Mouse (Mus musculus): ENCODE results near the gene Irf2.

Gene Irf2

GRCm38 (mm10) chr8:46758131-46758530 is 18.6 kb downstream of the Irf2 start:
- DNase-seq (ENCODE audit: low spot score), result no peak

GRCm38 (mm10) chr8:46758676-46759075 is 19.1 kb downstream of the Irf2 start:
- DNase-seq (ENCODE audit: low spot score), result no peak

- no peak for DNase-seq (ENCODE audit: low spot score)
Measured at GRCm38 (mm10) chr8:46759562-46759961, 20.0 kb downstream of the Irf2 start.

GRCm38 (mm10) chr8:46760701-46761100 is 21.2 kb downstream of the Irf2 start:
- DNase-seq (ENCODE audit: low spot score), result no peak

- DNase-seq (ENCODE audit: low spot score), result no peak
Measured at GRCm38 (mm10) chr8:46761454-46761853, 21.9 kb downstream of the Irf2 start.

- peak; percentile 50 for DNase-seq (ENCODE audit: low spot score)
Measured at GRCm38 (mm10) chr8:46769408-46770180, 30.1 kb downstream of the Irf2 start.

- DNase-seq (ENCODE audit: low spot score), result no peak
Measured at GRCm38 (mm10) chr8:46770905-46771516, 31.5 kb downstream of the Irf2 start.

GRCm38 (mm10) chr8:46772801-46773200 is 33.3 kb downstream of the Irf2 start:
- DNase-seq (ENCODE audit: low spot score), result no peak

GRCm38 (mm10) chr8:46777760-46778460 is 38.4 kb downstream of the Irf2 start:
- DNase-seq (ENCODE audit: low spot score), result no peak

GRCm38 (mm10) chr8:46781067-46781657 is 41.6 kb downstream of the Irf2 start:
- DNase-seq (ENCODE audit: low spot score), result no peak

GRCm38 (mm10) chr8:46782254-46782653 is 42.7 kb downstream of the Irf2 start:
- no peak for DNase-seq (ENCODE audit: low spot score)

GRCm38 (mm10) chr8:46785070-46785469 is 45.5 kb downstream of the Irf2 start:
- DNase-seq (ENCODE audit: low spot score), result no peak

- DNase-seq (ENCODE audit: low spot score), result no peak
Measured at GRCm38 (mm10) chr8:46785926-46786325, 46.4 kb downstream of the Irf2 start.

- no peak for DNase-seq (ENCODE audit: low spot score)
Measured at GRCm38 (mm10) chr8:46789091-46789881, 49.8 kb downstream of the Irf2 start.

GRCm38 (mm10) chr8:46791664-46792371 is 52.3 kb downstream of the Irf2 start:
- no peak for DNase-seq (ENCODE audit: low spot score)

- no peak for DNase-seq (ENCODE audit: low spot score)
Measured at GRCm38 (mm10) chr8:46792653-46793052, 53.1 kb downstream of the Irf2 start.

GRCm38 (mm10) chr8:46793248-46793647 is 53.7 kb downstream of the Irf2 start:
- DNase-seq (ENCODE audit: low spot score), result no peak

GRCm38 (mm10) chr8:46794317-46794716 is 54.8 kb downstream of the Irf2 start:
- DNase-seq (ENCODE audit: low spot score), result no peak

- no peak for DNase-seq (ENCODE audit: low spot score)
Measured at GRCm38 (mm10) chr8:46799212-46799611, 59.7 kb downstream of the Irf2 start.

GRCm38 (mm10) chr8:46799706-46800105 is 60.2 kb downstream of the Irf2 start:
- no peak for DNase-seq (ENCODE audit: low spot score)

GRCm38 (mm10) chr8:46801153-46801684 is 61.7 kb downstream of the Irf2 start:
- DNase-seq (ENCODE audit: low spot score), result no peak
